Mouse (Mus musculus) stomach, embryonic 16.5 days (tissue): ENCODE measurements around the gene Lurap1. TPM values are rescaled to one million over a fixed set of nuclear protein-coding genes. Genes with fewer than 3 reads are reported as not detected.

Experiments used
- ATAC-seq: fragments of 200-750 bp; cut with Nextera tagmentation; 2 replicates; pipeline ENCODE4 v1.8.0; 2017; ENCODE audit warnings: moderate number of reproducible peaks, moderate TSS enrichment; ENCODE audit not compliant: insufficient read depth, low FRiP score
- H3K27ac ChIP-seq: fragments of 300-500 bp; sonication (generic); 2 replicates; pipeline ENCODE4 v1.5.1; 2014; ENCODE audit warnings: low read length
- H3K27me3 ChIP-seq: fragments of 300-500 bp; sonication (generic); 2 replicates; pipeline ENCODE4 v1.6.1; 2014; ENCODE audit warnings: low read length, control low read depth, mixed read lengths; ENCODE audit not compliant: control insufficient read depth, insufficient read depth
- H3K36me3 ChIP-seq: fragments of 300-500 bp; sonication (generic); 2 replicates; pipeline ENCODE4 v1.6.1; 2014; ENCODE audit warnings: low read length; ENCODE audit not compliant: control insufficient read depth, insufficient read depth
- H3K4me1 ChIP-seq: fragments of 300-500 bp; sonication (generic); 2 replicates; pipeline ENCODE4 v1.6.1; 2014; ENCODE audit warnings: low read length, control low read depth, mixed read lengths; ENCODE audit not compliant: control insufficient read depth, insufficient read depth
- H3K4me2 ChIP-seq: fragments of 300-500 bp; sonication (generic); 2 replicates; pipeline ENCODE4 v1.6.1; 2014; ENCODE audit warnings: low read depth, low read length, mixed read lengths
- H3K4me3 ChIP-seq: fragments of 300-500 bp; sonication (generic); replicated peaks from 2 replicates; pipeline ENCODE4 v1.5.1; 2014; ENCODE audit warnings: mild to moderate bottlenecking, low read length
- H3K9ac ChIP-seq: fragments of 300-500 bp; sonication (generic); 2 replicates; pipeline ENCODE4 v1.6.1; 2014; ENCODE audit warnings: low read length
- H3K9me3 ChIP-seq: fragments of 300-500 bp; sonication (generic); replicated peaks from 2 replicates; pipeline ENCODE4 v1.6.1; 2016; ENCODE audit warnings: low read length, control low read depth; ENCODE audit not compliant: control insufficient read depth
- WGBS: fragments of 180-500 bp; shearing (Covaris S2); extraction: QIAGEN DNeasy Blood & Tissue Kit; methylation state at CpG from one replicate; pipeline ENCODE4 v1.1.7; 2014; 5-methylcytosine and 5-hydroxymethylcytosine counted together
- polyA plus RNA-seq: library from polyadenylated mRNA; unstranded; fragments of >200 nt; fragmentation: Nextera tagmentation; extraction: Ambion mirVana; gene quantifications from 2 replicates; pipeline ENCODE4 v1.2.1, GENCODE M21; 2015

The Lurap1 gene
- polyA plus RNA-seq, 1 experiment from 2014 or later = 2.6 TPM

DNA sequence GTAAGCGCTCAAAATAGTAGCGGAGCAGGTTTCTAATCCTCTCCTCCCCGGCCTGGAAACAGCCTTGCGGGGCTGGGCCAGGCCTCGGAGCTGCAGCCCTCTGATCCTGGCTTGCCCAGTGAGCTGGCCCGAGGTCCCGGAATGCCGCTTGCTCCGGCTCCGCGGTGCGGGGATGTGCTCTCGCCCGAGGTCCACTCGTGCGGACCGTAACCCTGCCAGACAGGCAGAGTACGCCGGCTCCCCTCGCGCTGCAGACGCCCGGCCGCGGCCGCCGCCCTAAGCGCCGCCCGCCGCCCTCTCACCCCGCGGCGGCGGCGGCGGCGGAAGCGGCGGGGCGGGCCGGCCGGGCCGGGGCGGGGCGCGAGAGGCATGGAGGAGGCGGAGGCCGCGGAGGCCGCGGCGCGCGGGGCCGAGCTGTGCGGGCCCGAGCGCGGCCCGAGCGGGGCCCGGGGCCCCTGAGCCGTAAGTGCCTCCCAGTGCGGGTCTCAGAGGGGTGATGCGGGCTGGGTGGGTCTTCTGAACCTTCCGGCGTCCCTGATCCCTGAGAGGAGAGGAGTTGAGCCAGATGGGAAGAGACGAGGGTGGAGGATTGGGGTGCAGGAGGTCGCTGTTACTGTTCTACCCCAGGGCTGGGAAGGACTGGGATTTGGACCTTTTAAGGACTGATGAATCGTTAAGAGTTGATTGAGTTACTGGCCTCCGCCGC, 829 bp downstream of the Lurap1 start:
- Histone ChIP-seq H3K4me3 (peak overlapping the region; percentile 77), H3K9me3 (no peaks in the 10 kb centered on the region), H3K27ac (peak overlapping the region; percentile 87), H3K9ac (peak overlapping the region; percentile 92), H3K4me2 (peak overlapping the region; percentile 72), H3K27me3 (no peaks in the 10 kb centered on the region), H3K4me1 (peaks cover 13% of the 10 kb centered on the region), H3K36me3 (0 out of 2 replicates have a peak, but pooled peaks cover 4% of the 10 kb centered on the region)
- peak; percentile 94 for ATAC-seq
- under 1% methylated on average over 73 of the region's 73 CpGs for WGBS

DNA sequence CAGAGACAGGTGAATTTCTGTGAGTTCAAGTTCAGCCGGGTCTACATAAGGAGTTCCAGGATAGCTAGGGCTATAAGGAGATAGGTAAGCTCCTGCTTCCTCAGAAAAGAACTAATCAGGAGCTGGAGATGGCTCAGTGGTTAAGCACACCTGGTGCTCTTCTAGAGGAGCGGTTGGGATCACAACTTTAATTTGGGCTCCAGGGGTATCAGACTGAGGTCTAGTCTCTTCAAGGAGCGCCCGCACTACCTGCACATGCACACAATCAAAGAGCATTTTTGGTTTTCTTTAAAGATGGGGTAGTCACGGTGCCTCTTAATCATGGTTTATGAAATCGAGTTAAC, 1.4 kb downstream of the Lurap1 start:
- Histone ChIP-seq H3K27ac (peak overlapping the region; percentile 87), H3K9me3 (no peaks in the 10 kb centered on the region), H3K4me2 (peak overlapping the region; percentile 51), H3K4me1 (peaks cover 15% of the 10 kb centered on the region), H3K9ac (peak overlapping the region; percentile 92), H3K36me3 (no peaks in the 10 kb centered on the region), H3K27me3 (no peaks in the 10 kb centered on the region), H3K4me3 (peak overlapping the region; percentile 77)
- ATAC-seq = no peak
- 18% methylated on average over 6 of the region's 6 CpGs for WGBS

DNA sequence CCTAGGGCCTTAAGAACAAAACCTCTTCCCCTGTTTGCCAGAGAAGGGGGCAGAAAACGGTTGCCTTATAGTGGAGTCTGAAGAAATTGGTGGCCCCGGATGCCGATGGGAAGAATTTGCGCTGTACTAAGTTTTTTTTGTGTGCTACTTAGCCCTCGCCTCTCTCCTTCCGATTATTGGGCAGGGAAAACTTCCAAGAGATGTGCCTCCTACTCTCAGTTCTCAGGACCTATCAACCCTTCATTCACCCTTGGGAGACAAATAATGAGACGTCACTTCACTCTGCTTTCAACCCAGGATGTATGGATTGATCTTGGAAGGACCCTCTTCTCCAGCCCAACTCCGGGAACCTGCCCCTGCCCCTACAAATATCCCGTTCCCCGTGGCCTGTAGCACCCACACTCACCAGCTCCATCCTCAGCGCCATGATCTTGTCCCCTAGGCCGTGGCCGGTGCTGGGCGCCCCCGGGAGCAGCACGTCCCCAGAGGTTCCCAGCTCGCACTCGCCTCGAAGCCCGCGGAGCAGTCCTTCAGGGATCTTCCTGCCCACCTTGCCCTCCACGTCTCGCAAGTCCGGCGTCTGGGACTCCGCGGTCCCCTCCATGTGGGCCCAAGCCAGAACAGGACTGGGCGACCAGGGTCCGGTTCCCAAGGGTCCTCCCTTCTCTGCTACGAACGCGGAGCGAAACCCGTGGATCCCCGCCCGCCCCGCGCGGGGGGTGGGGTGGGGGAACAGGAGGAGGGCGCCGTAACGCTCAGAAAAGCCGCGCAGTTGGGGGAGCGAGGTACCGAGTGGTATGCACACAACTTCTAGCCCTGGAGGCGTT, 7.0 kb downstream of the Lurap1 start:
- peak; percentile 57; the same call in 1 of the 2 replicates for ATAC-seq
- no peak overlapping the region for H3K27ac ChIP-seq
- H3K36me3 ChIP-seq = no peaks in the 10 kb centered on the region
- H3K4me2 ChIP-seq = peak overlapping the region; percentile 90
- peaks cover 6% of the 10 kb centered on the region for H3K4me1 ChIP-seq
- H3K27me3 ChIP-seq = no peaks in the 10 kb centered on the region
- no peaks in the 10 kb centered on the region for H3K9me3 ChIP-seq
- peak overlapping the region; percentile 88 for H3K9ac ChIP-seq
- WGBS = under 1% methylated on average over 41 of the region's 47 CpGs
- peak overlapping the region; percentile 78 for H3K4me3 ChIP-seq

DNA sequence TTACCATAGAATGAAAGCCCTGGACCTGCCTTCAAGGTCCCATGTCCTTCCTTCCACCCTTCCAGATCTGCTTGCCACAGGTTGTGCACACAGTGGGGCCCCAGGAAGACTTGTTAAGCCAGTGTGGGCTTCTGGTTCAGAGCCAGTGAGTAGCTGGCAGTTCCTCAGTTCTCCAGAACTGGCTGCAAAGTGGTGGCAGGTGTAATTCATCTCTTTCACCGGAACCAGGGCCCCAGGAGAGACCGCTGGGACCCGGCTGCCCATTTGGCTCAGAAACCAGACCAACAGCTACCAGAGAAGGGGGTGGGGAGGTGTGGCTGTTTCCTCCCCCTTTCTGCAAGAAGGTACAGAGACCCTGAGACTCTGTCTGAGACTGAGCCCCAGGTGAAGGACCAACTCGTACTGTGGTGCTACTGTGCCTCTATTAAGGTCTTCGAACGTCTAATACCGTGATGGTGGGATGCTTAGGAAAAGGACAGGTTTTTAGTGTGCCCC, 7.8 kb downstream of the Lurap1 start:
- 0 out of 2 replicates have a peak overlapping the region, but pooled peaks have one; percentile 88 for H3K9ac ChIP-seq
- no peaks in the 10 kb centered on the region for H3K27me3 ChIP-seq
- H3K9me3 ChIP-seq = no peaks in the 10 kb centered on the region
- H3K4me1 ChIP-seq = peaks cover 6% of the 10 kb centered on the region
- peak overlapping the region; percentile 90 for H3K4me2 ChIP-seq
- peak overlapping the region; percentile 78 for H3K4me3 ChIP-seq
- no peaks in the 10 kb centered on the region for H3K36me3 ChIP-seq
- no peak for ATAC-seq
- H3K27ac ChIP-seq = no peak overlapping the region
- WGBS = 10% methylated on average over 7 of the region's 7 CpGs

DNA sequence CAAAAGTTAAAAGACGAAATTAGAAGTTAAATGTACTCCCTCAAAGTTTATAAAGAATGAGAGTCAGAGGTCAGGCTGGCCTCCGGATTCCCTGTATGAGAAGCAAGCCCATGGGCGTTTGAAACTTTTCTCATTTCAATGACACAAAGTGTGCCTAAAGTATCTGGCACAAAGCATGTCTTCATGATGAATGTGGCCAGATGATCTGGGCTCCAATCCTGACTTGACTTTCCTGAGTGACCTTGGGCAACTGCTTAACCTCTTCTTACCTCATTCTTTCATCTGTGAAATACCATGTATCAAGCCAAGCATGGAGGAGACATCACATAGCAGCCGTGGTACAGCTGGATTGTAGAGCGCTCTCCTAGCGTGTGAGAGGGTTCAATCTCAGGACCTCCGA, 8.9 kb downstream of the Lurap1 start:
- Histone ChIP-seq H3K9me3 (no peaks in the 10 kb centered on the region), H3K4me2 (no peak overlapping the region), H3K27ac (no peak overlapping the region), H3K4me3 (no peak overlapping the region), H3K27me3 (no peaks in the 10 kb centered on the region), H3K9ac (no peak overlapping the region), H3K36me3 (no peaks in the 10 kb centered on the region), H3K4me1 (peaks cover 6% of the 10 kb centered on the region)
- no peak for ATAC-seq
- 79% methylated on average over 7 of the region's 7 CpGs for WGBS

DNA sequence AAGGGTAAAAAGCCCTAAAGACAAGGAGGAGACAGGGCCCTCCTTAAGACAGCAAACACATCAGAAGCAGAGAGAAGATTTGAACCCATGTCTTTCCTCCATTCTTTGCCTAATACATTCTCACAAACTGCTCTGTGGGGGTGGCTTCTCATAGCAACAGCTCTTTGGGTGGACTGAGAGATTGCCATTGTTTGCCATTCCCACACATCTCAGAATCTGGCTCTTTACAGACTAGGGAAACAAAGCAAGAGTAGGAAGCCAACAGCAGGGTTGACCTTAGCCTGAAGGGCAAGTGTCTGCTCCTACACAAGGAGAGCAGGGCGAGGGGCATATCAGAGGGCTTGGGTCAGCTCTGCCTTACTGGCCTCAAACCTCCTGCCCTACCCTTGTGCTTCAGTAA, 9.4 kb downstream of the Lurap1 start:
- ATAC-seq = no peak
- Histone ChIP-seq H3K36me3 (no peaks in the 10 kb centered on the region), H3K27me3 (no peaks in the 10 kb centered on the region), H3K4me3 (no peak overlapping the region), H3K27ac (no peak overlapping the region), H3K4me2 (no peak overlapping the region), H3K4me1 (peaks cover 6% of the 10 kb centered on the region), H3K9me3 (no peaks in the 10 kb centered on the region), H3K9ac (no peak overlapping the region)
- WGBS = 82% methylated on average over 1 of the region's 1 CpGs

DNA sequence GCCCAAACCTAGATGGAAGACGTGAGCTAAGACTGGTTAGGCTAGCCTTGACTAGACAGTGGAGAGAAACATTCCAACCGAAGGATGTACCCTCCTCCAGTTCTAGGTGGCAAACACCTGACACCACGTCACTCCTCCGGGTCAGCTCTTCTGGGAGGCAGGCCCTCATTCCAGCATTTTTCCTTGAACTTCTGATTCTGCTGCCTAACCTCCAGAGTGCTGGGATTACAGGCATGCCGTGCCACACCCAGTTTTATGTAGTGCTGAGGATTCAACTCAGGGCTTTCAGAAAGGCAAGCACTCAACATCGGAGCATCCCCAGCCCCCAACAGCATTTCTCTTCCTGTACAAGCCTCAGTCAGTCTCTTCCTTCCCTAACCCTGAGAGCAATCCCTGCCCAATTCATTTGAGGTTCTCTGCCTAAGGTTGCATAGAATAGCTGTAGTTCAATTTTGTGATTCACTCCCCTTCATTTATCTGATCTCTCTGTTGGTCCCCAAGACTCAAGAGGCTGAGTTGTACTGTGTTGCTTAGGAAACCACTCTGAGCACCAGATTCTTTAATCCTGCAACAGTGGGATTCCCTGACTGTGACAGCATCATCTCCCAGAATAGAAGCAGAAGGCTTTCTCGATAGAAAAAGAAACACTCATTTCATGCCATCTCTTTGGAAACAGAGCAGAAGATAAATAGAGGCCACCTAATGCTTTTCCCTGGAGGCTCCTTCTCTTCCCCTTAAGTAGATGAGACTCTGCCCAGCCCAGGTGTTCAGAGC, 10.2 kb downstream of the Lurap1 start:
- Histone ChIP-seq H3K9ac (no peak overlapping the region), H3K4me3 (no peak overlapping the region), H3K9me3 (no peaks in the 10 kb centered on the region), H3K27me3 (no peaks in the 10 kb centered on the region), H3K27ac (no peak overlapping the region), H3K4me1 (peaks cover 6% of the 10 kb centered on the region), H3K36me3 (no peaks in the 10 kb centered on the region), H3K4me2 (no peak overlapping the region)
- ATAC-seq = no peak
- WGBS = 78% methylated on average over 7 of the region's 7 CpGs

DNA sequence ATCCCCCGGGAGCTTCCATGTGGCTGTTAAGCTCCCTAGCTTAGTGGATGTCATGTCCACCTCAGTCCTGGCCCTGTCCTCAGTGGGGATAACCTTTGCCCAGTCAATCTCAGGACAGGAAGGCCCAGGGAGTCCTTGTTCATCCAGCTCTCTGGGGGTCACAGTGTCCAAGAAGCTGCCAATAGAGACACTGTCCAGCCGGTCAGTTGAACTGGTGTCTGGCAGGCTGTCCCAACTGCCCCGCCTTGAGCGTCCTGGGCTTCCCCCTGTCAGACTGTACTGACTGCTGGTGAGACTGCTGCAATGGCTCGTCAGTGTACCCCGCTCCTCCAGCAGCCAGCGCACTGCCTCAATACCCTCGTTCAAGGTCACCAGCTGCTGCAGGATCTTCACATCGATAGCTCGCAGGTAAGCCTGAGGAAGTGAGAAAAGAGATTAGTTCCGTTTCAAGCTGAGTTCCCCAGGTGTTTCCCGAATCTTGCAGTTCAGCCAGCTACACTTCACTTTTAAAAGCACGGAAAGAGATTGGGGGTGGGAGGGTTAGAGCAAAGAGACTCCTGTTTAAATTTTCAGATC, 13.6 kb downstream of the Lurap1 start:
- H3K27me3 ChIP-seq = no peaks in the 10 kb centered on the region
- no peaks in the 10 kb centered on the region for H3K4me1 ChIP-seq
- no peak overlapping the region for H3K4me2 ChIP-seq
- H3K27ac ChIP-seq = no peak overlapping the region
- no peaks in the 10 kb centered on the region for H3K36me3 ChIP-seq
- no peak overlapping the region for H3K4me3 ChIP-seq
- H3K9ac ChIP-seq = no peak overlapping the region
- WGBS = 46% methylated on average over 13 of the region's 13 CpGs
- no peak for ATAC-seq
- no peaks in the 10 kb centered on the region for H3K9me3 ChIP-seq
